Mouse (Mus musculus) kidney, postnatal 14 days (tissue): Measurements from ENCODE around the gene Hist1h2aa.

Source experiments
- DNase-seq: peaks from one replicate; pipeline ENCODE4 v3.0.0; 2022; ENCODE audit warnings: mixed read lengths

Hist1h2aa gene

DNA sequence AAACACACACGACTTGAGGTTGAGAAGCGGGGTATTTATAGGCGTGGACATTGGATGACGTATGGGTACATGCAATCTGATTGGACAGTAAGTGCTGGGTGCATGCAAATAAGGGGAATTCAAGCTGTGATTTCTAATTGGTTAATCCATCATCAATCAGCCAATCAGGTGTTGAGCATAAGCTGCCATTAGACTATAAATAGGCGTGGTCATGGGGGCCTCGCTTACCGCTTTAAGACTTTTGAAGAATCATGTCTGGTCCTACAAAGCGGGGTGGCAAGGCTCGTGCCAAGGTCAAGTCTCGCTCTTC lies at the start of gene Hist1h2aa:
Hist1h2aa (plus strand) TSS at position 252 of the 310 bp plus-strand sequence.
- DNase-seq: no peak

DNA sequence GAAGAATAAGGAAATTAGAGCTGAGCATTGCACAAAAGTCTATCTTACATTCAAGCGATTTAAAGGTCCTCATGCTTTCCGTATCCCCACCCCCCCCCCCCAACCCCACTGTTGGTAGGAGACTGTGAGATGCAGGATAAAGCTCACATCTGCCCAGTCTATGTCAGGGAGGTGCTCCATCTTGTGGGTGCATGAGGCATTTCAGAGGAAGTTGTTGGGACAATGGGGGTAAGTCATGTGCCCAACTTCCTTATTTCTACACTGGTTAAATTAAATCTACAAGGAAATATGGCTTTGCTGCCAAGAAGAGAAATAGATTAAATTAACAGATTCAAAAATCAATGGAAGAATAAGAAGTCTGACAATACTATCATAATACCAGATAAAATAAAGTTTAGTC lies 48.7 kb upstream of the Hist1h2aa start:
- DNase-seq: no peak

DNA sequence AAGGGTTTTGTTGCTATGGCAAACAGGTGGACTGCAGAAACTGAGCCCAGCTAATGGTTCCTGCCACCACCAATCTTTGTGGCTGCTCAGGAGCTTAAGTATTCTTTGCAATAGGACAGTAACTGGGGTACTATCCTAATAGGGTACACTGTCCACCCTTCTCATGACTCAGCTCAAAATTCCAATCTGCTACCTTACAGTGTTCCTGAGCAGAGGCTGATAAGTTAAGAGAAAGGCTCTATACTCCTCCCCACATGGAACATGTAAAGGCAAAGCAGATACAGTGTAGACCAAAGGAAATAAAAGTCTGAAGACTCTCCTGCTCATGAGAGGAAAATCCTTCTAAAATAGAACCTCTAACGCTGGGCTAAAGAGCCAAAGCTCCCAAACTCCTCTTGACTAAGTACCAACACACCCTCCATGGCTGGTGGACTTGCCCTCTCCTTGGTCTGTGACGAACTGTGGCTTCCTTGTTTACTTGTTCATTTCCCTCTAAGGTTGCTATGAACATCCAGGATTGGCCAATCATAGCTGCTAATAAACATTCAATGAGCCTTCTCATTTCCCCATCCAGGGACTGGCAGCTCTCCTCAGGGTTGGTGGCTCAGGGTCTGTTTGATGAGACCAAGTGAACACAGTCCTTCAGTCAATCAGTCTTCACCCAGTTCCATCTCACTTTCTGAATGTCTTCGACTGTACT lies 47.1 kb upstream of the Hist1h2aa start:
- DNase-seq: no peak

DNA sequence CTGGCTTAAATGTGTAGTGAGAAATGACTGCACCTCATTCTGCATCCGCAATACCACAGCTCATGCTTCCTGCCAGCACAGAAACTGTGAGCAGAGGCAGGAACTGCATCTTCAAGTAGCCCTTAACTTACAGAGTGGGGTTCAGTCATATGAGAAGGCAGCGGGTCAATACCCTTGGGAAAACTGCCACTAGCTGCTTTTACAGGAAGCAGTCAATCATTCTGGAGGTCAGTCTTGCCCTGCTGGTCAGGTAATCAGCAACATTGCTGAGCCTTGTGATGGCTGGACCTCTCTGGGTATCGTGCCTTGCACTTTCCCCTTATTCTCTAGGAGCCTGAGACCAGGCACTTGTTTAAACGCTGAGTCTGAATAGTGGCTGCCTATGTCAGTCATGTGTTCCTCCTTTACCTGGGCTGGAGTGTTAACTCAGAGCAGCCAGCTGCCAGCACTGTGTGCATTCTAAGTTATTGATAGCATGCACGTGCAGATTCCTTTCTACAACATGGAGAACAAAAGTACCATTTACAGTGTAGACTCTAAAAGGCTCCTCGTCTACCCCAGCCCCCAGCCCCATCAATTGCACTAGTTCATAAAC lies 45.2 kb upstream of the Hist1h2aa start:
- peak; percentile 46 for DNase-seq

DNA sequence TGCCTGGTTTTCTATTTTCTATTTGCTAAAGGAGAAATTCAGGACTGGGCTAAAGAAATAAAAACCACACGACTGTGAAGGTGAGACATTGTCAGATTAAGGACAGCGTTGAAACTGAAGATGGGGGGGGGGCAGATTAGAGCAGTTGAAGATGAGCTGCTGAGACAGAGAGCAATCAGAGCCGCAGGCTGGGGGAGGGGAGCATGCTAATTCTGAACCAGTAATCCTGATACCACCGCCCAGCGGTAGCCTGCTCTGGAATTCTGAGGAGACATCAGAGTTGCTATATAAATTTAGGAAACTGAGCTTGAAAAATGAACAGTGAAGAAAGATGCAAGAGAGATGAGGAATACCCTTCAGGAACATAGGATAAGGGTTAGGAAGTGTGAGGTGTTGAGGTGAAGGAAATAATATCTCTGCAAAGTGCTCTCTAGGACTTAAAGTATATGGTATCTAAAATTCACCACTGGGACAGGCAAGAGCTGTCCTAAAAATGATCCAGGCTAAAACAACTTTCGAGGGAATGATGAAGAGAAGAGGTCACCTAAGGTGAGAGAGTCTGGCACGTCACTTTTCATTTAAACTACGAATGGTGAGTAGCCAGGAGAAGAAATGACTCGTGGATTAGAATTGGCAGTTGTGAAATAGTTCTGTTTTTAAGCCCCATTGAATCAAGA lies 41.5 kb upstream of the Hist1h2aa start:
- no peak for DNase-seq

DNA sequence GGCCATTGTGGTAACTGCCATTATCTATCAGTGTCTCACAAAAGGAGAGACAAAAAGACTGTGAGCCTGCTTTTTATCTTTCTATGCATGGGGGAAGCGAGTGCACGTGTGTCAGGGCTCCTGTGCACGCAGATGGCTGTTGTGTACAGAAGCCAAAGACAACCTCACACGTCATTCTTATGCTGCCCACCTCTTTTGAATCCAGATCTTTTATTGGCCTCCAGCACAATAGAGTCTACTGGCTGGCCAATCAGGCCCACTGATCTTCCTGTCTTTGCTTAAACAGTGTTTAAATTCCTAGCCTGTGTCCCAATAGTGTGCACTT lies 41.0 kb upstream of the Hist1h2aa start:
- no peak for DNase-seq

DNA sequence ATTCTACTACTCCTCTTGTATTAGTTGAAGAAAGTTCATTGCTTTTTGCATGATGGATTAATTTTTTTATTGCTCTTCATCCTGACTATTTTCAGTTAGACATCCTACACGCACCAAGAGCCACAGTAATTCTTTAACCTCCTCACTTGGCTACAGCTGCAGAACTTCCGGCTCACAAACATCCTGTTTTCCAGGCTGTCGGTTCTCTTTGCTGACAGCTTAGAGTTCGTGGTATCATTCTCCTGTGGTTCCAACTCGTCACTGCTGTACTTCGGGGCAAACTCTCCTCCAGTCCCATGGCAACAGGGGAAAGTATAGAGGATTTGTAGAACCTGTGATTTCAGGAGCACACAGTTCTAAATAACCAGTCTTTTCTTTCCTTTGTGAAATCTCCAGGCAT lies 36.0 kb upstream of the Hist1h2aa start:
- DNase-seq: peak; percentile 35

DNA sequence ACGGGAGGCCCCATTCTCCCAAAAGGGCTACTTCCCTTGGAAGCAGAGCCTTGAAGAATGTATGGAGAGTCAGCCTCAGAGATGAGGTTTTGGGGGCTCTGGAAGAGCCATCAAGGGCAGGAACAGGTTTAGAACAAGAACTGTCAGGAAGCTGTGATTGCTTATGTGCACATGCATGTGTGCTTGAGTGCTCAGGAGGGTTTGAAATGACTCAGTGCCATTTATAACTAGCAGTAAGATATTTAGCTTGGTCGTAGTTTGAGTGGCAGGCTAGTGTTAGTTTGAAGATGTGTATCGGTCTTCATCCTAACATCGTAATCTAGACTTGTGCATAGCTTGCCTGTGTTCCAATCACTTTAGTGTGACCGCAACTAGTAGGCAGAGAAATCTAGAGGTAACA lies 27.4 kb upstream of the Hist1h2aa start:
- no peak for DNase-seq

DNA sequence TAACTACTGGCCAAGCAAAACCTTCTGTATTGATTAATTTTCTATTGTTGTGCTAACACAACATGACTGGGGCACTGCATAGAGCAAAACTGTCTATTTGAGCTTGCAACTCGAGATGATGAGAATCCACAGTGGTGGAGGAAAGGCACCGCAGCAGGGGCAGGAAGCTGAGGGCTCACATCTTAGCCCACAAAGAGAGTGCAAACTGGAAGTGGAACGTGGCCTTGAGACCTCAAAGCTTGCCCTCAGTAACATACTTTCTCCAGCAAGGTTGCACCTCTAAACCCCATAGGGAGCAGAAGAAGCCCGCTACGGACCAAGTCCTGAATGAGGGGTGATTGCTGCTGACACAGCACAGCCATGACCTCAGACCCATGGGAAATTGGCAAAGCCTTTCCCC lies 24.1 kb upstream of the Hist1h2aa start:
- DNase-seq: no peak

DNA sequence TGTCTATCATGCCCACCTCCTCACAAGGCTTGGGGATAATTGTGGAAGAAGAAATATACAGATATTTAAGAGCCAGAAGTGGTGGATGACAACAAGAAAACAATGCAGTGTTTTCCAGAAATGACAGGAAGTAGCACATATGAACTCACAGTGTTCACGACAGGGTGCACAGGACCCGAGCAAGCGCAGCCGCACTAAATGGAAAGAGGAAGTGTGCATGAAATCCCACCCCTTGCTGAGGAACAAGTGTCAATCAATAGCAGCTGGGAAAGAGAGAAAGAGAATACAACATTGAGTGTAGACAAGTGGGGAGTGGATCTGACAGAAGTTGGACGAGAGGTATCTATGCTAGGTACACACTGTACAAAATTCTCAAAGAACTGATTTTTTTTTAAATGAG lies 22.9 kb upstream of the Hist1h2aa start:
- DNase-seq: no peak

DNA sequence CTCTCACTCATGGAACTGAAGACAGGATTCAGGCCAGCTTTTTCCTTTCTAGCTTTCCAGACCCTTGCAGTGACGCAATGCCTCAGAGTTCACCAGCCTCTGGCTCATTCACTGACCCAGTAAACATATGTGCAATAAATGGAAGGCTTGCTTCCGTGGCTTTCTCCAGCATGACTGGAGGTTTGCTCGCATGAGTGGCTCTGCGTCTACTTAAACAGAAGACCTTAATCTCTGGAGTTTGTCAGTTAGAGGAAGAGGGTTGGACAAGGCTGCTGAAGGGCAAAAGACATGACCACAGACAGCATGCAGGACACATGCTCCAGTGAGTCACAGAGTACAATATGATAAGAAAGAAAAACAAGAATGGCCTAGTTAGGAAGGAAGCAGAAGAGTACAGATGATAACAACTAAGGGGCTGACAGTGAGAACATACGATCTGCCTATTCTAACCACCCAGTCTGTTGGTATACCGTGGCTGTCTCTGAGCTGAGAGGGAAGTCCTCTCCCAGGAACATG lies 20.4 kb upstream of the Hist1h2aa start:
- DNase-seq: peak; percentile 54

DNA sequence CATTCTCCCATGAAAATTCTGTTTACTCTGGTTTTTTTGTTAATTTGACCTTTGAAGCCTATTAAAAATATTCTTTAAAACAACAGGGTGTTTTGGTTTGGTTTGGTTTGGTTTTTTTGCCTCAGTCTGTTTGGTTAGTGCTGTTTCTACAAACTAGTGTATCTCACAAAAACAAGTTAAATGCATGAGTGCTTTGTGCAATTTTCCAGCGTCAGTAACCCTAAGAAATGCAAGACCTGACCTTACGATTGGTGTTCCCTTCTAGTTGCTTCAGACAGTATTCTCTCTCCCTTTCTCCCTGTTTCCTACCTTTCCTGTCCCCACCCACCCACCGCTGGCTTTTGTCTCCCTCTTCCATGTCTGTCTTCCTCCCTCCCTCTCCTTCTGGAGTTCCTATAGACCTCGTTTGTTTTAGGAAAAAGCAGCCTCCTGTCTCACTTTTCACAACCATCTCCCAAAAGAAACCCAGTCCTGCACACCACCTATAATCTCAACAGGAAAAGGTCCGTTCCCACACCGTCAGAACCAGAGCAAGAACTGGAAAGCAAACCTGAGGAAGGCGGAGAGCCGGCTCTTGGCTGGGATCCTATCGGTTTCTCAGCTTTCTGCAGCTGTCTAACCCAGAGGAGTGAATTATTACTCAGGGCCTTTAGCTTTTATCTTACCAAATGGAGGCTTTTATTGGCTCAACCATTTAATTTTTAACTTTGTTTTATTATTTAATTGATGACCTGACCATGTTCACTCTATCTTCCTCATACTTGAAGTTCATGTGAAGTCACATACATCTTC lies 19.7 kb upstream of the Hist1h2aa start, which contains the start of gene Slc17a4:
Slc17a4 (minus strand) TSS at position 634 of the 792 bp plus-strand sequence.
- peak; percentile 28 for DNase-seq

DNA sequence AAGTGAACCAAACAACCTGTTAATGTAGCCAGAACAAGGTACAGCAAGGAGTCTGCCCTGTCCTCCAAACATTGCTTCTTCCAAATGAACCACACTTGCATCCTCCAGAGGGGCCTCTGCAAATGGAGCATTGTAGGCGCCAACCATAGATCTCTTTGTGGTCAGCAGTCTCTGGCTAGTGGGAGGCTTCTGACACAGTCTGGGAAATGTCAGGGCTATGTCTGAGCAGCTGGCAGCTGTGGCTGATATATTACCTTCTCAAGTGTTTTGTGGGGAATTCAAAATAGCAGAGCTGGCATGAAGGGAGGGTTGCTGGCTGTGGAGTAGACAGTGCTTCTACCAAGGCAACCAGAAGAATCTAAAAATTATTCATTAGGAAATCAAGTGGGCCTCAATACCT lies 18.1 kb upstream of the Hist1h2aa start:
- DNase-seq: no peak

DNA sequence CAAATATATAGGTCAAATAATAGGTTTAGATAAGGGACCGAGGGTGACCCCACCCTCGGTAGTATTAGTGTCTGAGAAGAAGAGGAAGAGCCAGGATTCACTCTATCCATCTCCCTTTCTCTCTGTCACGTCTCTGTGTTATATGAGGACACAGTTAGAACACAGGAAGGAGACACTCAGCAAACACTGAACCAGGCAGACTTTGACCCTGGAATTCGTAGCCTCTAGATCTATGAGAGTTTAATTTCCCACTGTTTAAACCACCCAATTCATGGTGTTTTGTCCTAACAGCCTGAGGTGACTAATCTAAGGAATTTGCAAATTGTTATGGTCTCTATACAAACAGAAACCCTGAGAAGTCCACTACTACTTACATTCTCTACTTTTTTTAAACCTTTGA lies 16.6 kb upstream of the Hist1h2aa start:
- DNase-seq: peak; percentile 27

DNA sequence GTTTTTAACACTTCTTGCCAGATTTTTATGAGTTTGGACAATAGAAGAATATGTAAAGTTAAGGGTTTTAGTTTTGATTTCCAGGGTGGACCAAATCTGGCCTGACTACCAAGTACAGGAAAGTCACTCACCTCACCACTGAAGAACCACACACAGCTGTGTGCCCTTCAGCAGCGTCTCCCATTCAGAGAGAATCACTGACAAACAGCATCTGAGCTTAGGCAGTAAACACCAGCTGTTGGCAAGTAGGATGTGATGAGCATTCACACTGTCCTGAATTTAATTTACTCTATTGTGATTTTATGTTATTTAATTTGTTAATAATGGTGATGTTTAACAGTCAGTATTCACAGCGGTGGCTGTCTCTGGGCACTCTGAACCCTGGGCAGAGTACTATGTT lies 8.5 kb upstream of the Hist1h2aa start:
- no peak for DNase-seq

DNA sequence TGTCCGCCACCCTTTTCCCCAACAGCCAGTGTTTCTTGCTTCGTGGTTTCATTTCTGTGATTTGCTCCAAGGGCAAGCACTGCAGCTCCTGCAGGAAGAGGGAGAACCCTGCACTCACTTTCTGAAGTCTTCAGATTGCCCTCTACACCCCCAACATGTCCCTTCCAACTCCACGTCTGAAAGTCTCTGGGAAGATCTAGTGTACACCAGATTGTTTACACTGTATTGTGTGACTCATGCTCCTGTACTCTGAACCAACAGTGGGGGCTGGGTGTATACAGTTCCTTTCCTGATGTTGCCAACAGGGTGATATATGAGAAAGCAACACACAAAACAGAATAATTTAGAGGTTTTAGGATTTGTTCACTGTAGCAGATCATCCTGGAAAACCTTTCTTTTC lies 5.6 kb upstream of the Hist1h2aa start:
- no peak for DNase-seq

DNA sequence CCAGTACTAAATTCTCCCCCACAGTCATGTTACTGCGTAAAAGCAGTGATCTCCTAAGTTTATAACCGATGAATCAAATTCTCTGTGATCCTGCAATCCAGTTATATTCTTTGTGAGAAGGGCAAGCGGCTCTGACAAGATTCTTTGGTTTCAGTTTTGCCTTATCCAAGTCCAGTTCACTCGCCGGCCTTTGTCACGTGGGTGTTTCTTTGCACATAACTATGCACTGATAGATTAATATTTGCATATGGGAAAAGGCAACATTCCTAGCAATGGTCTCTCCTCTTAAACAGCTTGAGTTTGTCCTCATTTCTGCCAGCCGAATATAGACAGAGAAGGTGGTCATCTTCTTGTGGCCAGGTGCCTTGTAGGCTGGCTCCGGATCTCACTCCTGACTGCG lies 3.8 kb upstream of the Hist1h2aa start:
- no peak for DNase-seq

DNA sequence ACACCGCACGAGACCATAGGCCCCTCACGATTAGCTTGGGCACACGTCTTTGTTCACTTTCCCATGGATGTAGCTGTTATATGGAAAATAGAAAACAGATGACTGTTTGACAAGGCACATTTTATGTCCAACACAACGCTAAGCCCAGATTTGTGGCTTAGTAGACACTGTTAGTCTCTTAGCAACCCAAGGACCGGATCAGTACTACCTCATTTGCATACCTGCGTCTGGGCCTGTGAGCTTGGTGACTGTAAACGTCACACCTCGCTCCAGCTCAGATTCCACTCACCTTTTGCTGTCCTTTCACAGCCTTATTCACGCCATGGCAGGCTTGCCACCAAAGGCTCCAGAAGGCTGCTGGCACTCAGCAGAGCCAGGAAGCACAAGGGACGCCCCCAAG lies 3.4 kb upstream of the Hist1h2aa start:
- DNase-seq: no peak

DNA sequence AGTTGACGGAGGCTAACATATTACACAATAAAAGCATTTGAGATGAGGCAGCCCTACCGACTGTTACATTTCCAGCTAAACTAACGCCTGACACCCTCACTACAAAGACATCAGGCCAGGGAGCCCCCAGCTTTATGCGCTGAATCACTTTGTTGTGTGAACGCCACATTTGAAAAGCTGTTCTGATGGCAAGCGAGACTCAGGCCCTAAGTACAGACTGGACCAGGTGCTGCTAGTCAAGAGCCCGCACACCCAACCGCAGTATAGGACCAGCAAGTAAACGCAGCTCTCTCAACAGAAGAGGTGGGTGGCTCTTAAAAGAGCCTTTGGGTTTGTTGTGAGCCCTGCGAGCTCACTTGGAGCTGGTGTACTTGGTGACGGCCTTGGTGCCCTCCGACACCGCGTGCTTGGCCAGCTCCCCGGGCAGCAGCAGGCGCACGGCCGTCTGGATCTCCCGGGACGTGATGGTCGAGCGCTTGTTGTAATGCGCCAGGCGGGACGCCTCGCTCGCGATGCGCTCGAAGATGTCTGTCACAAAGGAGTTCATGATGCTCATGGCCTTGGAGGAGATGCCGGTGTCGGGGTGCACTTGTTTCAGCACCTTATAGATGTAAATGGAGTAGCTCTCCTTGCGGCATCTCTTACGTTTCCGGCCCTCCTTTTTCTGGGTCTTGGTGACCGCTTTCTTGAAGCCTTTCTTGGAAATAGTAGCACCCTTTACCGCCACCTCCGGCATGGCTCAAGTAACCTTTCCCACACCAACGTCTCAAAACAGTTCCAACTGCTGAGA lies 646 bp upstream of the Hist1h2aa start, which contains the start of gene Hist1h2ba:
Hist1h2ba (minus strand) TSS at position 736 of the 790 bp plus-strand sequence.
- no peak for DNase-seq

DNA sequence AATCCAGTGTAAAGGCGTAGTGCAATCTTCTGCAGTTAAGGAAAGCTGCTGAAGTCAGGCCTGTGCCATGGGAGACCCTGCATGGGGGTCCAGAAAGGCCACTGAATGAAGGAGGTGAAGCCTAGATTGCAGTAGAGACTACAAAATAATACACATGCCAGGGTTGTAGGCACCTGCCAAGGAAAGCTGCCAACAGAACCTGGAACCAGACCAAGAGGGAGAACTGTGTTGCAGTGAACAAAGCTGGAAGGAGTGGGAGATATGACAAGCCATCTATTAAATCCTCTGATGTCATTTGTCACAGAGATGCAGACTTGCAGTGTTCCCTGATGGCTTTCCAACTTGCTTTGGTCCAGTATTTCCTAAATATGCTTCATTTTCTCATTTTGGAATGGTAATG lies 4.4 kb downstream of the Hist1h2aa start:
- peak; percentile 38 for DNase-seq

DNA sequence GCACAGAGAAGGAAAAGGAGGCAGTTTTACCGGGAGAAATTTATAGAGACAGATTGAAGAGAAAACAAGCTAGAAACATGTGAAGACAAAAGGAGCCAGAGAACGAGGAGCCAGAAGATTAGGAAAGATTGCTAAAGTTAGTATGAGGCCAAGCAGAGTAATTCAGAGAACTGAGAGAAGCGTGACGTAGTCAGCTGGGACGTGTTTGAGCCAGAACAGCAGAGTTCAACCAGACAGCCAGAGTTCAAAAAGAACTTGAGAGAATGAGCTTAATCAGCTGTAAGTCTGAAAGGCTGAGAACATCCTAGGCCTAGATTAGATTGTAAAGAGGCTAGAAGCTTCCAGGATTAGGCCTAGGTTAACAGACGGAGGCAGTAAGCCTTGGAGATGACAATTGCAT lies 6.0 kb downstream of the Hist1h2aa start:
- DNase-seq: peak; percentile 42

DNA sequence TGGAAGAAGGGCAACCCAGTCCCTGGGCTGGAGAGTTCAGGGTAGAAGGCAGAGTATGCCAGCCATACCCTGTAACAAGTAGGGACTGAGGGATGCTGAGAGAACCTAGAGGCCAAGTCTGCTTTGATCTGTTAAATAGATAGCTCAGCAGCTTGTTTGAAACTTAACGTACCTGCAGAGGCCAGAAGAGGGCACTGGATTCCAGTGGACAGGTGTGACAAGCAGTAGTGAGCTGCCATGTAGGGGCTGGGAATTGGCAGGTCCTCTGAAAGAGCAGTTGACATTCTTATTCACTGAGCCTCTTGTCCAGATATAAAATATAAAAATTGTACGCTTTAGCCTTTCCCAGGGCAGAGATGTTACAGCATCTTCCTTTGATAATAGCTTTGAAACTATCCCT lies 8.6 kb downstream of the Hist1h2aa start:
- no peak for DNase-seq

DNA sequence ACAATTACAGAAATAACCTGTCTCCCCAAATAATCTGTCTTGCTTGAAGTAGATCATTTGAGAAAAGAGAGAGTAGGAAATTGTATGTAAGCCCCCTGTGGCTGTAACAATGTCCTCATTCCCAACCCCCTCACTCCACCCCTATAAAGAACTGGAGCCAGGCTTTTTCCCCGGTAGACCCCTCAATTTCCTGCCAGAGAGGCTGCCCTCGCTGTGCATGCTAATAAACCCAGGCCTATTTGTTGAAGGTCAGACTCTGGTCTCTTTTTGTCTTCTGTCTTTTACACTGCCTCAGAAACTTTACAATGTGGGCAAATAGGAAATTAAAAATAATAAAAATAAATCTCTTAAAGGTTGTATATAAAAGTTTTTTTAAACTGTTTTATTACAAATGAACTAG lies 12.0 kb downstream of the Hist1h2aa start:
- DNase-seq: no peak
